Mouse (Mus musculus) lung, embryonic 16.5 days (tissue): Measurements from ENCODE around the gene Lyrm7. TPM values are rescaled to one million over a fixed set of nuclear protein-coding genes. Genes with fewer than 3 reads are reported as not detected.

Experiments
- ATAC-seq: fragments of 200-750 bp; cut with Nextera tagmentation; 2 replicates; pipeline ENCODE4 v1.8.0; 2017; ENCODE audit warnings: low read depth, mild to moderate bottlenecking, moderate library complexity
- H3K27ac ChIP-seq: fragments of 300-500 bp; sonication (generic); 2 replicates; pipeline ENCODE4 v1.5.1; 2014; ENCODE audit warnings: mild to moderate bottlenecking, control low read depth, low read length
- H3K27me3 ChIP-seq: fragments of 300-500 bp; sonication (generic); 2 replicates; pipeline ENCODE4 v1.6.1; 2014; ENCODE audit warnings: low read depth, low read length, mixed read lengths; ENCODE audit not compliant: control insufficient read depth, insufficient read depth
- H3K36me3 ChIP-seq: fragments of 300-500 bp; sonication (generic); 2 replicates; pipeline ENCODE4 v1.6.1; 2014; ENCODE audit warnings: low read length; ENCODE audit not compliant: control insufficient read depth, insufficient read depth
- H3K4me1 ChIP-seq: fragments of 300-500 bp; sonication (generic); replicated peaks from 2 replicates; pipeline ENCODE4 v1.6.1; 2014; ENCODE audit warnings: low read length, mixed read lengths; ENCODE audit not compliant: control insufficient read depth, insufficient read depth
- H3K4me2 ChIP-seq: fragments of 300-500 bp; sonication (generic); 2 replicates; pipeline ENCODE4 v1.6.1; 2014; ENCODE audit warnings: low read depth, low read length, control low read depth
- H3K4me3 ChIP-seq: fragments of 300-500 bp; sonication (generic); 2 replicates; pipeline ENCODE4 v1.5.1; 2014; ENCODE audit warnings: mild to moderate bottlenecking, low read length, control low read depth
- H3K9ac ChIP-seq: fragments of 300-500 bp; sonication (generic); 2 replicates; pipeline ENCODE4 v1.6.1; 2014; ENCODE audit warnings: low read length, control low read depth
- H3K9me3 ChIP-seq: fragments of 300-500 bp; sonication (generic); 2 replicates; pipeline ENCODE4 v1.6.1; 2016; ENCODE audit warnings: low read length; ENCODE audit not compliant: control insufficient read depth
- WGBS: fragments of 180-500 bp; shearing (Covaris S2); extraction: QIAGEN DNeasy Blood & Tissue Kit; methylation state at CpG from one replicate; pipeline ENCODE4 v1.1.7; 2014; 5-methylcytosine and 5-hydroxymethylcytosine counted together
- polyA plus RNA-seq: library from polyadenylated mRNA; unstranded; fragments of >200 nt; fragmentation: Nextera tagmentation; extraction: Ambion mirVana; gene quantifications from 2 replicates; pipeline ENCODE4 v1.2.1, GENCODE M21; 2015

Gene Lyrm7
- polyA plus RNA-seq, 1 experiment from 2014 or later, result 7.7 TPM

DNA sequence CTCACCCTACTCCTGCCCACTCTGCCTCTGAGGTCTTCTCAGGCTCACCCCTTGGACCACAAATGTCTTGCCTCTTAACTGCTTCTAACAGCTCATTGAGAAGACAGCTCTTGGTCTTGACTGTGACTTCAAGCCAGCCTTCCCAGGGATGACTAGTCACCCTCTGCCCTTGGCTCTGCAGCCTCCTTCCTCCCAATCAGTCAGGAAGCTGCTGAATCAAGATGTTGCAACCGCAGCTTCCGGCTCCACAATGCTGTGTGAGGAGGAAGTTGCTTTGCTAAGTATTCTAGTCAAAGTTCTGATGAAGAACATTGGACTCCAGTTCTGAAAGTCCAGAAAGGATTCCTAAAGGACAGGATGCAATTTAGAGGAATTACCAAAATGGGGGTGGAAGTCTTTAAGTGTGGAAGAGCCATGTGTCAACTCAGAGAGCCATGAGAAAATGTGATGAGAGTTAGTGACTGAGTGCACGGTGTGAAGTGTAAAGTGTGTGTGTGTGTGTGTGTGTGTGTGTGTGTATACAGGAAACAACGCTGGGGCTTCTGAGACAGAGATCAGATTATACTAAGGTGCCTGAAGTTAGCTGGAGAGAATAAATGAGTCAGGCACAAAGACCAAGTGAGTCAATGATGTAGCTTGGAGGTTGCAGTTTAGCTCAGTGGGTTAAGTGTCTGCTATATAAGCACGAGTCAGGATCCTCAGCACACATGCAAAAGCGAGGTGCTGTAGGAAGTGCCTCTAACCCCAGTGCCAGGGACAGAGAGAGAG is 58.7 kb downstream of the Lyrm7 start:
- Histone ChIP-seq H3K27ac (no peak overlapping the region), H3K36me3 (no peaks in the 10 kb centered on the region), H3K4me1 (no peaks in the 10 kb centered on the region), H3K9ac (no peak overlapping the region), H3K4me3 (no peak overlapping the region), H3K9me3 (no peaks in the 10 kb centered on the region), H3K27me3 (no peaks in the 10 kb centered on the region), H3K4me2 (no peak overlapping the region)
- no peak; the same call in 1 of the 2 replicates for ATAC-seq
- WGBS, result 54% methylated on average over 6 of the region's 6 CpGs

DNA sequence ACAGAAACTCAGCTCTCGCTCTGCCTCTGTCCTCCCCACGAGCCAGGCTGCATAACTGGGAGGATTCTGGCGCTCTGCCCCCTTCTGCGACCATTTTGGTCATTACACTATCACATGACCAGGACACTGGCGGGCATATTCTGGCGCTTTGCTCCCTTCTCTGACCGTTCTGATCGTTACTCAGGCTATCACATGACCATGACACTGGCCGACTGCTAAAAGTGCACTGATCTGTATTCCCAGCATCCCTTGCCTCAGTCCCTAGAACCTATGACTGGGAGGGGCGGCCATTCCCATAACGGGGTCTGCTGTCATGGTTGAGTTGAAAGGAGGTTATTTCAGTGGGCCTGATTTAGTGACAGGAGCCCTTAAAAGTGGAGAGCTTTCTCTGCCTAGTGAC is 64.2 kb downstream of the Lyrm7 start:
- Histone ChIP-seq H3K27me3 (no peaks in the 10 kb centered on the region), H3K4me3 (no peak overlapping the region), H3K36me3 (no peaks in the 10 kb centered on the region), H3K9me3 (no peaks in the 10 kb centered on the region), H3K4me2 (no peak overlapping the region), H3K27ac (no peak overlapping the region), H3K4me1 (no peaks in the 10 kb centered on the region), H3K9ac (no peak overlapping the region)
- no peak for ATAC-seq
- WGBS, result 75% methylated on average over 11 of the region's 11 CpGs

DNA sequence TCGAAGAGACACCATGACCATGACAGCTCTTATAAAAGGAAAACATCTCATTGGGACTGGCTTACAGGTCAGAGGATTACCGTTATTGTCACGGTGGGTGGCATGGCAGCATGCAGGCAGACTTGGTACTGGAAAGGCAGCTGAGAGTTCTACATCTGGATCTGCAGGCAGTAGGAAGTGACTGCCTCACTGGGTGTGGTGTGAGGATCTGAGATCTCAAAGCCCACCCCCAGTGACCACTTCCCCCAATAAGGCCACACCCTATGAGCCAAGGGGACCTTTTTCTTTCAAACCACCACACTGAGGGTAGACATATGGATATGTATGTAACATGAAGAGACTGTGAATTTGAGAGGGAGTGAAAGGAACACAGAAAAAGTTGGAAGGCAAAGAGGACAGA is 66.0 kb downstream of the Lyrm7 start:
- WGBS, result 91% methylated on average over 3 of the region's 3 CpGs
- no peak for ATAC-seq
- no peak overlapping the region for H3K4me2 ChIP-seq

GRCm38 (mm10) chr11:54793173-54793572 is 67.5 kb downstream of the Lyrm7 start:
- Histone ChIP-seq H3K27me3 (no peaks in the 10 kb centered on the region), H3K9ac (no peak overlapping the region), H3K27ac (no peak overlapping the region), H3K4me2 (no peak overlapping the region), H3K4me3 (no peak overlapping the region), H3K36me3 (no peaks in the 10 kb centered on the region), H3K9me3 (no peaks in the 10 kb centered on the region), H3K4me1 (no peaks in the 10 kb centered on the region)
- ATAC-seq, result no peak
- 57% methylated on average over 1 of the region's 1 CpGs for WGBS

More for the DNA sequence above, 66.0 kb downstream of the Lyrm7 start:
- Histone ChIP-seq H3K27me3 (no peaks in the 10 kb centered on the region), H3K36me3 (no peaks in the 10 kb centered on the region), H3K9me3 (no peaks in the 10 kb centered on the region), H3K27ac (no peak overlapping the region), H3K4me1 (no peaks in the 10 kb centered on the region), H3K4me3 (no peak overlapping the region), H3K9ac (no peak overlapping the region)

- ATAC-seq, result no peak
These were observed 69.3 kb downstream of the Lyrm7 start for GRCm38 (mm10) chr11:54791458-54791857.

DNA sequence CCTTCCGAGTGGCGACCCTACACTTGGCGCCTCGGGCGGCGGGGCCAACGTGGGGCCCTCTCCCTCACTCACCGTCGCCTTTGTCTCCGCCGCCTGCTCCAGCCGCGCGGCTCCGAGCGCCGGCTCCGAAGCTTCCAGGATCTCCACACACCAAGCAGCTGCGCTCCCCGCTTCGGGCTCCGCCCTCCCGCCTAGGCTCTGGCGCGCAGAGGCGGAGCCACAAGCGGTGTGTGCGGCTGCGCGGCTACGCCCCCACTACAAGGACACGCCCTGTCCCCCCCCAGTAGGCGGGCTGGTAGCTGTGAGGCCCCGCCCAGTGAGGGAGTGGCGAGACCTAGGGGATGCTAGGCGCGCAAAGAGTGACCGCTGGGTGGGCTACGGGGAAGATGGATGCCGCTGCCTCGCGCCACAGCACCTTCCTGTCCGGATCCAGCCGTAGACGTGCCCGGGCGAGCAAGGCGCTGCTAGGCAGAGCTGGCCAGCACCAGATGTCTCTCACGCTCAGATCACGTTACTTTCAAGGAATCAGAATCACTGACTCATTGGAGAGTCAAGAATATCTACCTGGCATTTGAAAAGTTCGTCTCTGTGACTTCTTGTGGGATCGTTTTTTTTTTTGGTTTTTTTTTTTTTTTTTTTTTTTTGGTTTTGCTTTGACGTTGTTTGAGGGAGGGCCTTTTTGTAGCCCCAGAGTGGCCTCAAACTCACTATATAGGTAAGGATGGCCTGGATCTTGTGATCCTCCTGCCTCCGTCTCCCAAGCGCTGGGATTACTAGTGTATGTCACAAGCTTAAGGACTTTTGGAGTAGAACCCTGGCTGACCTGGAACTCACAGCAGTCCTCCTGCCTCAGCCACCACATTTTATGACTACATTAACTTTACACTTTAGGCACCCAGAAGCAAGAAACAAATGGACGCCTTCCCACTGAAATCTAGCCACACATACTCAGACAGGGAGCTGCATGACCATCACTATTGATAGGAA is 72.9 kb downstream of the Lyrm7 start, which contains the start of gene Cdc42se2:
TSS of gene Cdc42se2 (minus strand) at position 188 of the 987 bp plus-strand sequence.
- no peaks in the 10 kb centered on the region for H3K36me3 ChIP-seq
- peaks cover 7% of the 10 kb centered on the region for H3K4me1 ChIP-seq
- peak; percentile 99 for ATAC-seq
- peak within 1 kb of the TSS; percentile 77 for H3K4me3 ChIP-seq
- 4% methylated on average over 55 of the region's 56 CpGs for WGBS
- no peaks in the 10 kb centered on the region for H3K27me3 ChIP-seq
- H3K4me2 ChIP-seq, result peak within 1 kb of the TSS; percentile 82
- H3K9me3 ChIP-seq, result no peaks in the 10 kb centered on the region
- H3K27ac ChIP-seq, result peak within 1 kb of the TSS; percentile 98
- peak within 1 kb of the TSS; percentile 96 for H3K9ac ChIP-seq

More at GRCm38 (mm10) chr11:54791458-54791857, 69.3 kb downstream of the Lyrm7 start:
- H3K27me3 ChIP-seq, result no peaks in the 10 kb centered on the region
- H3K4me1 ChIP-seq, result peaks cover under 1% of the 10 kb centered on the region
- no peak overlapping the region for H3K4me3 ChIP-seq
- no peak overlapping the region for H3K9ac ChIP-seq
- H3K9me3 ChIP-seq, result no peaks in the 10 kb centered on the region
- no peak overlapping the region for H3K4me2 ChIP-seq
- H3K27ac ChIP-seq, result no peak overlapping the region
- WGBS, result 90% methylated on average over 4 of the region's 4 CpGs
- H3K36me3 ChIP-seq, result no peaks in the 10 kb centered on the region

- Histone ChIP-seq H3K9me3 (no peaks in the 10 kb centered on the region), H3K4me2 (peak overlapping the region; percentile 82), H3K9ac (peak overlapping the region; percentile 96), H3K4me3 (peak overlapping the region; percentile 77), H3K36me3 (no peaks in the 10 kb centered on the region), H3K4me1 (peaks cover 7% of the 10 kb centered on the region), H3K27me3 (no peaks in the 10 kb centered on the region), H3K27ac (peak overlapping the region; percentile 98)
- WGBS, result under 1% methylated on average over 53 of the region's 54 CpGs
- peak; percentile 78 for ATAC-seq
These were observed 73.7 kb downstream of the Lyrm7 start for GRCm38 (mm10) chr11:54786858-54787487.

- no peak overlapping the region for H3K4me2 ChIP-seq
These were observed 75.2 kb downstream of the Lyrm7 start for GRCm38 (mm10) chr11:54785566-54785965.

More at GRCm38 (mm10) chr11:54785566-54785965, 75.2 kb downstream of the Lyrm7 start:
- Histone ChIP-seq H3K9ac (no peak overlapping the region), H3K4me3 (no peak overlapping the region), H3K9me3 (no peaks in the 10 kb centered on the region), H3K27ac (no peak overlapping the region), H3K4me1 (peaks cover 7% of the 10 kb centered on the region), H3K27me3 (no peaks in the 10 kb centered on the region), H3K36me3 (no peaks in the 10 kb centered on the region)
- 85% methylated on average over 3 of the region's 3 CpGs for WGBS
- ATAC-seq, result no peak
